Mouse (Mus musculus): Measurements from ENCODE around the gene Zdhhc22. TPM values are rescaled to one million over a fixed set of nuclear protein-coding genes. Genes with fewer than 3 reads are reported as not detected.

Zdhhc22 gene
- polyA plus RNA-seq, 1 experiment from 2014 or later = 2.9 TPM

DNA sequence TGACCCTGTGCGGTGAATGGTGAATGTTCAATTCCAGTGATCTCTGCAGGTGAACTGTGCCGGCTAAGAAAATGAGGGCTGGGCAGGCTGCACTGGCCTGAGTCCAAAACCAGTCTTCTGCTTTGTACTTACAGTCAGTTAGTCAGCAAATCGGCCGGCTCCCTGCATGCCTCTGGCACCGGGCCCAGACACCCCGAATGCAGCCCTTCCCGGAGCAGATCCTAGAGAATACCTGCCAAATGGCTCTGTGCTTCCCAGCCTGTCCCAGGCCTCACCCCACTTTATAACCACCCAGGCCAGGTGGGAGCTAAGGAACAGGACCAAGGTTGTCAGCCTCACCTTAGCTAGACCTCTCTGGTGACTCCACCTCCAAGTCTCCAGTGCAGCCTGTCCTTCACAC lies 17.0 kb downstream of the Zdhhc22 start:
- Histone ChIP-seq H3K9me3 (replicated peaks) (no peaks in the 10 kb centered on the region), H3K4me1 (peaks cover 31% of the 10 kb centered on the region), H3K9ac (no peak overlapping the region), H3K4me3 (no peak overlapping the region), H3K27ac (peak overlapping the region; percentile 12; the same call in 1 of the 2 replicates), H3K4me2 (replicated peaks) (no peak overlapping the region), H3K36me3 (no peaks in the 10 kb centered on the region), H3K27me3 (peaks cover 7% of the 10 kb centered on the region; the same call in 1 of the 2 replicates)
- 37% methylated on average over 7 of the region's 7 CpGs for WGBS
- no peak for ATAC-seq (ENCODE audit: low FRiP score)

DNA sequence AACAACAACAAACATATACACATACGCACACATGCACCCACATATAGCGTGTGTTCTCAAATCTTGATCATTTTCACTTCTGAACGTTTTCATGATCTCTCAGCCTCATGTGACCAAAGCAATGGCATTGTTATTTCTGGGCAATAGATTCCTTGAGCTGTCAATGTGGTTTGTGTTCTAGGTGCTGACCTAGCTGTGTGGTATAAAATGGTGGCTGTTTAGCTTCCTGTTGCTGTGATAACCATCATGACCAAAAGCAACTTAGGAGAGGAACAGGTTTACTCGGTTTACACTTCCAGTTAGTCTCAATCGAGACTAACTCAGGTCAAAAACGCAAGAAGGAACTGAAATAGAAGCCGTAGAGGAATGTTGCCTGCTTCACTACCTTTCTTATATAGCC lies 19.1 kb downstream of the Zdhhc22 start:
- no peak for ATAC-seq (ENCODE audit: low FRiP score)
- WGBS = 93% methylated on average over 7 of the region's 7 CpGs
- Histone ChIP-seq H3K9me3 (replicated peaks) (no peaks in the 10 kb centered on the region), H3K27ac (no peak overlapping the region), H3K4me2 (replicated peaks) (no peak overlapping the region), H3K4me1 (peaks cover 31% of the 10 kb centered on the region), H3K4me3 (no peak overlapping the region), H3K27me3 (peaks cover 5% of the 10 kb centered on the region; the same call in 1 of the 2 replicates), H3K9ac (no peak overlapping the region), H3K36me3 (peaks cover under 1% of the 10 kb centered on the region)

- no peak overlapping the region for H3K4me3 ChIP-seq
- H3K9ac ChIP-seq = no peak overlapping the region
- no peaks in the 10 kb centered on the region for H3K27me3 ChIP-seq
- H3K27ac ChIP-seq = no peak overlapping the region
- H3K4me1 ChIP-seq = peaks cover 18% of the 10 kb centered on the region
- no peak overlapping the region for H3K4me2 ChIP-seq (replicated peaks)
- H3K36me3 ChIP-seq = peaks cover 18% of the 10 kb centered on the region
- WGBS = 63% methylated on average over 3 of the region's 3 CpGs
- H3K9me3 ChIP-seq (replicated peaks) = no peaks in the 10 kb centered on the region
- ATAC-seq (ENCODE audit: low FRiP score) = no peak
Observed at GRCm38 (mm10) chr12:86969220-86969601, 21.0 kb downstream of the Zdhhc22 start.

DNA sequence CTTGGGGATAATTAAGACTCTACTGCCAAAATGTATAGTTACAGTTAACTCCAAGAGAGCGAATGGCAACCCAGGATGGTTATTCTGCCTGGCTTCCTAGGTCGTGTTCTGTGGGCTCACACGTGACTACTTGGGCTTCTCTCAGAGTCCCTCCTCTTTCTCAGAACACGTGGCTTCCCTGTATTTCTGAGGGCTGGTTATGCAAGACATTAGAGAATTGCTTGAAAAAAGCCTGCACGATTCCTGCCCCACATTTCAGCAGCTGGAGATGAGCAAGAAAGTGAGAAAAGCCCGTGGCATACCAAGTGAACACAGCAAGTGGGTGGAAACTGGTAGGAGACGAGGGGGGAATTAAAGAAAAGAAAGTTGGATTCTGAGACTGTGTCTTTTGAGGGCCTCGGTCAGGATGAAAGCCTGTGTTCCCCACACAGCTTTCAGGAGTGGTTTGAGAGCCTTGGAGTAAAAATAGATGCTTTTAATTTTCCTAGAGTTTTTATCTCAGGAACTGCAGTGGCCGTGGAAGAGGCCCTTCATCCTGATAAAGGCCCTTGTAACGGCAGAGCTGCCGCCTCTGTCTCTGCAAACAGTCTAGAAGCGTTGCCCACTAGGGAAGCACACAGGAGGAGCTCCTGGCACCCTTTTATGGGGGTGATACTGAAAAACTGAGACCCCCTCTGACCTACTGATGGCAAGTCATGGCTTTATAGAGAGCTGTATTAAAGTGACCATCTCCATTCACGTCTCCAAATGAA lies 21.6 kb downstream of the Zdhhc22 start:
- Histone ChIP-seq H3K36me3 (peaks cover 19% of the 10 kb centered on the region), H3K4me2 (replicated peaks) (no peak overlapping the region), H3K9me3 (replicated peaks) (no peaks in the 10 kb centered on the region), H3K4me1 (peaks cover 13% of the 10 kb centered on the region), H3K9ac (no peak overlapping the region), H3K27me3 (no peaks in the 10 kb centered on the region), H3K4me3 (no peak overlapping the region), H3K27ac (no peak overlapping the region)
- 78% methylated on average over 13 of the region's 13 CpGs for WGBS
- no peak for ATAC-seq (ENCODE audit: low FRiP score)

- H3K4me1 ChIP-seq = peaks cover 6% of the 10 kb centered on the region; the same call in 1 of the 2 replicates
- H3K9ac ChIP-seq = no peak overlapping the region
- H3K27me3 ChIP-seq = no peaks in the 10 kb centered on the region
- WGBS = 95% methylated on average over 4 of the region's 4 CpGs
- no peak overlapping the region for H3K27ac ChIP-seq
- H3K4me2 ChIP-seq (replicated peaks) = no peak overlapping the region
- peaks cover 47% of the 10 kb centered on the region for H3K36me3 ChIP-seq
- no peaks in the 10 kb centered on the region for H3K9me3 ChIP-seq (replicated peaks)
- no peak overlapping the region for H3K4me3 ChIP-seq
- ATAC-seq (ENCODE audit: low FRiP score) = no peak
Observed at GRCm38 (mm10) chr12:86965237-86965799, 24.9 kb downstream of the Zdhhc22 start.

DNA sequence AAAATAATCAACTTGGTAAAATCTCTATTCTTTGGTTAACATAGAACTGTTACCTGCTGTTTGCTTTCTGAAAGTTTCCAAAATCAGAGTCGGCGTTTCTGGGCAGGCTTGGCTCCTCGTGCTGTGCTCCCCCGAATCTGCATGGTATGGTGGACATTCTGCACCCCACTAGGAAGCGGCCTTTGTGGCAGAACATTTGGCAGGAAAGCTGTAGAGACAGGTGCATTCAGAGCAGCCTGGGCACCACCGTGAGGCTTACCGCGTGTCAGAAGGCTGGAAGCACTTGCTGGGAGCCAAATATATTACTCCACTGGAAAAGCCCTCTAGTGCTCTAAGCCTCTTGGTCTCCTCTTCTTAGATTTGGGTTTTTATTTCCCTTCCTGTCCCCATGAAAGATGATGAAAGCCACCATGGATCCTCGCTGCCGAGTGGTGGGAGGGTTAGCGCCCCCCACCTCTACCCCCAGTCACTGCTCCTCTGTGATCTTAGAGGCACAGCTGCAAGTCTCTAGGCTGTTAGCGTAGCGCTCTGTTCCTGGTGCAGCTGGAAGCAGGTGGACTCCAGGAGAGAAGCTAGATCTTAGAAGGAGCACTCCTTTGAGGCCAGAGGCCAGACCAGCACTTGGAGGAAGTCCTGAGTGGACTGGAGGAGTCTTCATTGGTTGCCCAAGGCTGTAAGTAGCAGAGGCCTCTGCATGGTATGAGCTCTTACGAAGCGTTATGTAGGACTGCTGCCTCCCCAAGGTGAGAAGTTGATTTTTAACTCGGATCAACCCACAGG lies 25.8 kb downstream of the Zdhhc22 start:
- H3K9me3 ChIP-seq (replicated peaks) = no peaks in the 10 kb centered on the region
- peaks cover 56% of the 10 kb centered on the region for H3K36me3 ChIP-seq
- WGBS = 91% methylated on average over 16 of the region's 16 CpGs
- H3K4me2 ChIP-seq (replicated peaks) = no peak overlapping the region
- H3K4me1 ChIP-seq = peaks cover 6% of the 10 kb centered on the region; the same call in 1 of the 2 replicates
- no peaks in the 10 kb centered on the region for H3K27me3 ChIP-seq
- no peak overlapping the region for H3K4me3 ChIP-seq
- no peak overlapping the region for H3K9ac ChIP-seq
- no peak overlapping the region for H3K27ac ChIP-seq
- no peak for ATAC-seq (ENCODE audit: low FRiP score)

- Histone ChIP-seq H3K36me3 (peaks cover 76% of the 10 kb centered on the region), H3K27me3 (no peaks in the 10 kb centered on the region), H3K4me3 (no peak overlapping the region), H3K9me3 (replicated peaks) (no peaks in the 10 kb centered on the region), H3K27ac (no peak overlapping the region), H3K4me2 (replicated peaks) (no peak overlapping the region), H3K4me1 (peaks cover 4% of the 10 kb centered on the region; the same call in 1 of the 2 replicates), H3K9ac (no peak overlapping the region)
- 82% methylated on average over 11 of the region's 11 CpGs for WGBS
- ATAC-seq (ENCODE audit: low FRiP score) = no peak
Observed at GRCm38 (mm10) chr12:86961589-86962344, 28.5 kb downstream of the Zdhhc22 start.

DNA sequence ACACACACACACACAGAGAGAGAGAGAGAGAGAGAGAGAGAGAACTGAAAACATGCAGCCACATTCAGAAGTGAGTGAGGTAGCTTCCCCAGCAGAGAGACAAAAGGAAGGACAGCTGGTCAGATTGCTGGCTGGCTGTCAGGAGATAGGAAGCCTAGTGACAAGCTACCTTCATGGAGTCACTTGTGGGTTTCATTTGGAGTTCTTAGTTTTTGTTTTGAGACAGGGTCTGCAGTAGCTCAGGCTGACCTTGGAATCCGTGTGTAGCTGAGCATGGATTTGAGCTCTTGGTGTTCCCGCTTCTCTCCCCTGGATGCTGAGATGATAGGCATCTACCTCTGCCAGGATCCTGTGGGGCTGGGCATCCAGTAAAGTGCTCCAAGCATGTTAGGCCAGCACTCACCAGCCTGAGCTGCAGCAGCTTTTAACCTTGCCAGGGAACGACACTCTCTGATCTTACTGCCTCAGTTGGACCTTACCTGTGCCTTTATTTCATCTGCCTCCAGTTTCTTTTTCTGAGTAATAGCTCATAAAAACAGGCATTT lies 29.4 kb downstream of the Zdhhc22 start:
- H3K4me2 ChIP-seq (replicated peaks) = no peak overlapping the region
- H3K4me1 ChIP-seq = peaks cover 4% of the 10 kb centered on the region; the same call in 1 of the 2 replicates
- no peak overlapping the region for H3K9ac ChIP-seq
- no peaks in the 10 kb centered on the region for H3K27me3 ChIP-seq
- 92% methylated on average over 3 of the region's 3 CpGs for WGBS
- ATAC-seq (ENCODE audit: low FRiP score) = no peak
- H3K4me3 ChIP-seq = no peak overlapping the region
- no peaks in the 10 kb centered on the region for H3K9me3 ChIP-seq (replicated peaks)
- H3K27ac ChIP-seq = no peak overlapping the region
- H3K36me3 ChIP-seq = peaks cover 81% of the 10 kb centered on the region

DNA sequence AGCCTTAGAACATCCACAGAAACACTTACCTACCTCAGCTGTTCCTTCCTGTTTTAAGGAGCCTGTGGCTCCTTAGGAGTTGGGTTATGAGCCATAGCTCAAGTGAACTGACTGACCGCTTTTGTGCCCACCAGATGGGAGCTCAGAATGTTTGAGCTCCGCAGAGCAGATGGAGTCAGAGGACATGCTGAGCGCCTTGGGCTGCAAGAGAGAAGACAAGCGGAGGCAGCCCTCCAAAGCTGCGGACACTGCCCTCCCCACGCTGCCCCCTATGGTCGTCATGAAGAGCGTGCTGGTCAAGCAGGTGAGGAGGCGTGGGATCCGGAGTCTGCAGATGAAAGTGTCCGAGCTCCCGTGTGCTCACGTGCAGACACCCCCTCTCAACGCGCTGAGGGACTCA lies 30.1 kb downstream of the Zdhhc22 start:
- WGBS = 91% methylated on average over 15 of the region's 15 CpGs

DNA sequence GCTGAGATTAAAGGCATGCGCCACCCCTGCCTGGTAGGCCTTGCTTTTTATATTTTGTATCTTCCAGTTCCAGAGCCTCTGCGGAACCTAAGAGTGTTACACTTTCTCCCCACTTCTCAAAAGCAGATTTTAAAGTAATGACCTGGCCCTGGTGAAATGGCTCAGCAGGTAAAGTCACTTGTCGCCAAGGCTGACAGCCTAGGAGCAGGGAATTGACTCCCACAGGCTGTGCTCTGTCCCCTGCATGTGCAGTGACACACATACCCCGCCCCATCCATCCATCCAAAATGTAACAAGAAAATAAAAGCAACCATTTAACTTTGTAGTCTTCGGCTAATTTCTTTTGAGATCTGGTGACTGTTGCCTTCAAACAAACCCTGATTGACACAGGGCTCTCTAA lies 30.6 kb downstream of the Zdhhc22 start:
- Histone ChIP-seq H3K9me3 (replicated peaks) (no peaks in the 10 kb centered on the region), H3K4me1 (peaks cover 4% of the 10 kb centered on the region; the same call in 1 of the 2 replicates), H3K9ac (no peak overlapping the region), H3K27ac (no peak overlapping the region), H3K36me3 (peaks cover 82% of the 10 kb centered on the region), H3K27me3 (no peaks in the 10 kb centered on the region), H3K4me2 (replicated peaks) (no peak overlapping the region), H3K4me3 (no peak overlapping the region)
- ATAC-seq (ENCODE audit: low FRiP score) = no peak
- WGBS = 95% methylated on average over 5 of the region's 5 CpGs

More for the DNA sequence above, 30.1 kb downstream of the Zdhhc22 start:
- Histone ChIP-seq H3K9me3 (replicated peaks) (no peaks in the 10 kb centered on the region), H3K36me3 (peaks cover 81% of the 10 kb centered on the region), H3K4me3 (no peak overlapping the region), H3K27me3 (no peaks in the 10 kb centered on the region), H3K27ac (no peak overlapping the region), H3K4me1 (peaks cover 4% of the 10 kb centered on the region; the same call in 1 of the 2 replicates), H3K4me2 (replicated peaks) (no peak overlapping the region), H3K9ac (no peak overlapping the region)
- ATAC-seq (ENCODE audit: low FRiP score) = no peak

DNA sequence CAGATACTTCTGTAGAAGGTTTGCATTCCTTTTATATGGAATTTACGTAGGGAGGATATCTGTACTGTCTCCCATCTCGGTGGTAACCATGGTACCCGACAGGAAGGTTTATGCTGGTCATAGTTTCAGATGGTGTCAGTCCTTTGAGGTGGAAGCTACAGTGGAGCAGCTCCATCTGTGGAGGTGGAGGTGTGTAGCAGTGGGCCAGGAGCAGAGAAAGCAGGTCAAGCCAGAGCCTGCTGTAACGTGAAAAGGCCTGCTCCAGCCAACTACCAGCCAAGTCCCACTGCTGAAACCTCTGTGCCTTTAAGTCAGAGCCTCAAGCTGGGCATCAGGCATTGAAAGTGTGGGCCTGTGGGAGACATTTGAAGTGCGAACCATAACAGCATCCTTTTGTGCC lies 31.7 kb downstream of the Zdhhc22 start:
- no peak overlapping the region for H3K9ac ChIP-seq
- 90% methylated on average over 5 of the region's 5 CpGs for WGBS
- no peak for ATAC-seq (ENCODE audit: low FRiP score)
- H3K4me1 ChIP-seq = peaks cover 4% of the 10 kb centered on the region; the same call in 1 of the 2 replicates
- no peaks in the 10 kb centered on the region for H3K27me3 ChIP-seq
- H3K36me3 ChIP-seq = peaks cover 82% of the 10 kb centered on the region
- no peak overlapping the region for H3K27ac ChIP-seq
- H3K9me3 ChIP-seq (replicated peaks) = no peaks in the 10 kb centered on the region
- no peak overlapping the region for H3K4me3 ChIP-seq
- no peak overlapping the region for H3K4me2 ChIP-seq (replicated peaks)
